Mouse (Mus musculus): ENCODE data around the gene Taf6.
"Not testable (repeated sequence)": the region's sequence is repeated elsewhere in the genome, so short reads cannot be mapped to it uniquely, and the experiment has no call there.

Gene Taf6

DNA sequence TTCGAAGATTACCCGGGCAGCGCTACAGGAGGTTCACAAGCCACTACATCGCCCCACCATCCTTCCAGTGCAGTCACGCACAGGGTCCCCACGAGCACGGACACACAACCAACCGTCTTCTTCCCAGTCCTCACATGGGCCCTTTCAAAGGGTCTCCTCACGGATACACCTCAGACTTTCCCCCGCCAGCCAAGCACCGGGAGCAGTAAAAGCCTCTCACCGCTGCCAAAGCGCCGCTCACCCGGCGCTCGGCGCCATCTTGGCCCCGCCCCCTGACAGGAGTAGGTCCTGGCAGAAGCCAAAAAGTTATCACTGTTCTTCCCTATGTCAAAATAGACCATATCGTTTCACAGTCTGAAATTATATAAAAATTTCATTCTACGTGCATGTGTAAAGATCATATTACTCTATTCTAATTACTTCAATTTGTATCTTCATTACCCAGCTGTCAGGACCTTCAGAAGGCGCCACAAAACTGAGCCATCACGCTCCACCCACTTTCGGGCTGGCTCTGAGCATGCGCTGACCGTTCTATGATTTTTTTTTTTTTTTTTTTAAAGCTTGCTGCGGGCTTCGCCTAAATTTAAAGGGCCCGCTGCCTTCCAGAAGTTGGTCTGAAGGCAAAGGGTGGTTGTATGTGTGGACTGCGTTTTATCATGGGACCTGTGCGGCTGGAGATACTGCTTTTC, at the start of gene Taf6, which contains the start of gene Cnpy4:
Gene Taf6, minus strand, starts transcription at position 502 of the 689 bp plus-strand sequence.
Gene Cnpy4, plus strand, starts transcription at position 536 of the 689 bp plus-strand sequence.
- in situ Hi-C loops (cut with MseI, MboI): no loop called here

DNA sequence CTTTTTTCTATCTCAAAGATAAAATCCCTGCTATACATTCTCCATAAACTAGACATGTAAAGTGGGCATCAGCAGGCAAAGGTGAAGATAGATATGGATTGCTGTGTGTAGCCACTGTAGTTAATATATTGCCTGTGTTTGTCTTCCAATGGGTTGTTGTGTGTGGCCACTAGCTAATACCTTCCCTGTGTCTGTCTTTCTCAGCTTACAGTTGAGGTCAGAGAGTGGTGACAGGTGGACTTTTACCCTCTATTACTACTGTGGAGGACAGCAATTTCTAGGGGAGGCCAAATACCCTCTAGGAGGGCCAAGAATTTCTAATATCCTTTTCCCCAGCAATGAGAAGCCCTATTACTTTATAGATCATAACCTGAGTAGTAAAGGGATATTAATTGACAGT, 47.0 kb upstream of the Taf6 start:
- in situ Hi-C loops (cut with MseI, MboI): no loop called here

- in situ Hi-C loops (cut with MseI, MboI): no loop called here
These were observed 46.5 kb upstream of the Taf6 start for GRCm38 (mm10) chr5:138233778-138234177.

GRCm38 (mm10) chr5:138229511-138229910, 42.3 kb upstream of the Taf6 start:
- in situ Hi-C loops (cut with MseI, MboI): no loop called here

- in situ Hi-C loops (cut with MseI, MboI): no loop called here
These were observed 40.8 kb upstream of the Taf6 start for GRCm38 (mm10) chr5:138228026-138228425.

DNA sequence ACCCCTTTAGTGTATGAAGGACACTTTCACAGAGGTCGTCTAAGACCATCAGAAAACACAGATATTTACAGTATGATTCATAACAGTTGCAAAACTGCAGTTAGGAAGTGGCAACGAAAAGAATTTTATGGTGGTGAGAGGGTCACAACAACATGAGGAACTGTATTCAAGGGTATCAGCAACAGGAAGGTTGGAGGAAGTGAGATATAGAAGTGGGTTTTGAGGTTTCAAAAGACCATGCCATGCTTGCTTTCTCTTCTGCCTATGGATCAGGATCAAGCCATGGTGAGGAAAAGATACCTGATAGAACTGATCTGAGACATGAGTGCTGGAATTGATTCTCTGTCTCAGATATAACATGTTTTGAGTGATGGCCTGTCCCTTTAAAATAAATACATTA, 40.1 kb upstream of the Taf6 start:
- in situ Hi-C loops (cut with MseI, MboI): no loop called here

DNA sequence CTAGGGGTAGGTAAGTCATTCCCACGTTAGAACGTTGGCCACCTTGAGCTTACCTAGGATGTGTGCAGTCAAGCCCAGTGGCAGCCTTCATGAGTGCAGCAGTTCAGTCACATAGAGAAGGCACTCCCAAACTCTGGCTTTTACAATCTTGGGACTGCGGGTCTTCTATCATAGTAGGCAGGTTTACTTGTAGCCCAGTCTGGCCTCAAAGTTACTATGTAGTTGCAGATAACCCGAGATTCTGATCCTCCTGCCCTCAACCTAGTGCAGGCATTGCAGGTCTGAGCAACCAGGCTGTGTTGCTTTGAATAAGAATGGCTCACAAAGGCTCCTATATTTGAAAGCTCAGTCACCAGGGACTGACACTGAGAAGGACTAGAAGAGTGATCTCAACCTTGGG, 39.2 kb upstream of the Taf6 start:
- in situ Hi-C loops (cut with MseI, MboI): no loop called here

GRCm38 (mm10) chr5:138225700-138226099, 38.4 kb upstream of the Taf6 start, which contains the start of gene Nxpe5:
Gene Nxpe5 (plus strand): TSS chr5:138225898.
- in situ Hi-C loops (cut with MseI, MboI): no loop called here

DNA sequence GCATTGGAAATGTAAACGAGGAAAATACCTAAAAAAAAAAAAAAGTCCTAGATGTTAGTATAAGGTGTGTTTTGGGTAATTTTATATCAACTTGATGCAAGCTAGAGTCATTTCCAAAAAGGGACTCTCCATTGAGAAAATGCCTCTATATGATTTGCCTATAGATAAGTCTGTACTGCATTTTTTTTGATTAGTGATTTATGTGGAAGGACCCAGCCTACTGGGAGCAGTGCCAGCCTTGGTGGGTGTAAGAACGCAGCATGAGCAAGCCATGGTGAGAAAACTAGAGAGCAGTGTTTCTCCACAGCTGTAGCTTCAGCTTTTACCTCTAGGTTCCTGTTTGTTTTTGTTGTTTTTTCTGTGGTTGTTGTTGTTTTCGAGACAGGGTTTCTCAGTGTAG, 36.0 kb upstream of the Taf6 start:
- in situ Hi-C loops (cut with MseI, MboI): no loop called here

DNA sequence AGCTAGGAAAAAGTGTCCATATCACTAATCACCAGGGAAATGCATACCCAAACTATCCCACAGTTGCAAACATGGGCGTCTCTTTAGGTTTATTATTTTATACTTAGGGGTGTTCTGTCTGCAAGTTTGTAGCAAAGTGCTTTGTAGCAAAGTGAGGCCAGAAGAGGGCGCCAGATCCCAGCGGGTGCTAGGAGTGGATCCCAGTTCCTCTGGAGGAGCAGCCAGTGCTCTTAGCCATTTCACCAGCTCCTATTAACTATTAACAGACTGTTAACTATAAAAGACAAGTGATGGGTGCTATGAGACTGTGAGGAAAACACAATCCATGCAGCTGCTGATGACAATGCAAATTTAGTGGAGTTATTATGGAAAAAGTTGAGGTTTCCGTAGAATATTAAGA, 34.9 kb upstream of the Taf6 start:
- in situ Hi-C loops (cut with MseI, MboI): no loop called here

DNA sequence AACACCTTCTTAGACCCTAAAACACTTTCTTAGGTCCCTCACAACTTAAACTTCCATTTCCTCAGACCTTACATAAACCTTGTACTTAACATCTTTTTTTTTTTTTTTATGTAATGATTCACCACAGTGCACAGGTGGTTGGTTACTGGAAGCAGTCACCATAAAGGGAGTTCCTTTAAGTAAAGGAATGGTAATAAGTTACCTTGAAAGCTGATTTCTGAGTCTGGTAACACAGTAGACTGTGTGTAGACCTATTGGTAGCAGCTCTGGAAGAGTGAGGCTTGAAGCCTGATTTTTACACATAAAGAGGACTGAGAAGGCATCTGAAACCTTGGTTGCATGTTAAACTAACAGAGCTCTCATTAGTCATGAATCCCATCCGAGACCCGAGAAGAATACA, 32.6 kb upstream of the Taf6 start:
- in situ Hi-C loops (cut with MseI, MboI): no loop called here

DNA sequence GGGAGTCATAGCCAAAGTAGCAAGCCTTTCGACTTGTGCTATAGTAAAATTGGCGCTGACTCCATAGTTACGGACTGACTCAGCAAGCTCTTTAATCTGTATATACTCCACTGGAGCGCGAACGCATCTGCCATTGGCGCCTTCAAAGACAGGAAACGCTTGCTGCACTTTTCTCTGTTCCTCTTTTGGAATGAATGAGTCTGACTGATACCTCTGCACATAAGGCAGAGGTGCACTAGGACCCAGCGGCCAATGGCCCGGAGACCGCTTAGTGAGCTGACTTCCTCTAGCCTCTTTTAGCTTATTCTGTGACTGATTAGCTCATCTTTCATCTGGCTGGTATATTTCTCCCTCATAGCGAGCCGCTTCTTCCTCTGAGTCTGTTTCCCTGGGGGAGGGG, 29.4 kb upstream of the Taf6 start:
- in situ Hi-C loops (cut with MseI, MboI): not testable (repeated sequence)

GRCm38 (mm10) chr5:138207873-138208272, 20.6 kb upstream of the Taf6 start:
- in situ Hi-C loops (cut with MseI, MboI): loop anchor here (5.0 kb wide), 1 partner anchor 44 kb away; no protein-coding TSS in a partner anchor

GRCm38 (mm10) chr5:138207253-138207652, 20.0 kb upstream of the Taf6 start:
- in situ Hi-C loops (cut with MseI, MboI): loop anchor here (5.0 kb wide), 1 partner anchor 45 kb away; no protein-coding TSS in a partner anchor

DNA sequence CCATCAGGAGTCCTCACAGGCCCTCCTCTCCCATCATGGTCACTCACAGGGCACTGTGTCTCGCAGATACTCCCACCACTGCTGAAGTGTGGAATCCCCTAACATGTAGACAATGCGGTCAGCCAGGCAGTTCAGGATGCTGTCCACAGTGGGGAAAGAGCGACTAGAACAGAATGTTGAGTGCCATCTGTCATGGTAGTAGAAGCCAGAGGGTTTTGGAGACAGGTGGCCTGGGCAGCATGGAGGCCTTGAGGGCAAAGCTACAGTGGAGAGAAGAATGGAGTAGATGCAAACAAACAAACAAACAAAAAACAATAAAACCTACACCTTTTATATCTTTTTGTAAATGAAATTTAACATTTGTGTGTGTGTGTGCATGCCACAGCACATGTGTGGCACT, 14.8 kb upstream of the Taf6 start:
- in situ Hi-C loops (cut with MseI, MboI): no loop called here

- in situ Hi-C loops (cut with MseI, MboI): no loop called here
These were observed 12.3 kb upstream of the Taf6 start for GRCm38 (mm10) chr5:138199576-138199975.

DNA sequence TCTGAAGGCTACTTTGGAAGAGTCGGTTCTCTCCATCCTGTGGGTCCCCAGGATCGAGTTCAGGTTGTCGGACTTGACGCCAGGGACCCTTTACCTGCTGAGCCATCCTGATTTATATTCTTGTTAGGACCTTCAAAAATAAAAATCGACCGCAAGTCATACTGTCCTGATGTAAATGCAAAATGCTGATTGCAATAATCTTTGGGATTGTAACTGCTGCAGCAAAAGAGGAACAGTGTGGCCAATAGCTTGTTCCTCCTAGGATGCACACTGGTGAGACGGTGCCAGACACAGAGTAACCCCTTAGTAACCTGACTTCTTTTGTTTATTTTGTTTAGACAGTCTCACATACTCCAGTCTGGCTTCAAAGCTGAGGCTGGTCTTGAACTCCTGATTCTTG, 8.2 kb upstream of the Taf6 start:
- in situ Hi-C loops (cut with MseI, MboI): no loop called here

DNA sequence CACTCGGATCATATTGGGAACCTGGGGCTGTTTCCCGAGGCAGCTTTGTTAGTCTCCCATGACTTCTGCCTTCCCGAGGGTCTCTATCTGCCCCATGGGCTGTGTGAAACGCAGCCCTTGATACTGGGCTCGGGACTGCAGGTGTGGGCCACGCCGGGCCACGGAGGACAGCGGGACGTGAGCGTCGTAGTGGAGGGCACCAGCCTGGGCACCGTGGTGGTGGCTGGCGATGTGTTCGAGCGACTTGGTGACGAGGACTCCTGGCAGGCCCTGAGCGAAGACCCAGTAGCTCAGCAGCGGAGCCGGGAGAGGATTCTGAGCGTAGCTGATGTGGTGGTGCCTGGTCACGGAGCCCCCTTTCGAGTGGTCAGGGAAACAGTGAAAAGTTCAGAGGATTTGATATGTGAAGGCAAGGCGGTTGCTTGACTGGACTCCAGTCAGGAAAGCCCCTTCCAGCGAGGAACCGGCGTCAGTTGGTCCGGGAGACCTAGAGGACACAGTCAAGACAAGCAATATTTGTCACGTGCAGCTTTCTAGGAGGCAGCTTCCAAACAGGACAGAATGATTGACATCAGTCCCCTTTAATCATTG, 7.6 kb upstream of the Taf6 start:
- in situ Hi-C loops (cut with MseI, MboI): no loop called here

DNA sequence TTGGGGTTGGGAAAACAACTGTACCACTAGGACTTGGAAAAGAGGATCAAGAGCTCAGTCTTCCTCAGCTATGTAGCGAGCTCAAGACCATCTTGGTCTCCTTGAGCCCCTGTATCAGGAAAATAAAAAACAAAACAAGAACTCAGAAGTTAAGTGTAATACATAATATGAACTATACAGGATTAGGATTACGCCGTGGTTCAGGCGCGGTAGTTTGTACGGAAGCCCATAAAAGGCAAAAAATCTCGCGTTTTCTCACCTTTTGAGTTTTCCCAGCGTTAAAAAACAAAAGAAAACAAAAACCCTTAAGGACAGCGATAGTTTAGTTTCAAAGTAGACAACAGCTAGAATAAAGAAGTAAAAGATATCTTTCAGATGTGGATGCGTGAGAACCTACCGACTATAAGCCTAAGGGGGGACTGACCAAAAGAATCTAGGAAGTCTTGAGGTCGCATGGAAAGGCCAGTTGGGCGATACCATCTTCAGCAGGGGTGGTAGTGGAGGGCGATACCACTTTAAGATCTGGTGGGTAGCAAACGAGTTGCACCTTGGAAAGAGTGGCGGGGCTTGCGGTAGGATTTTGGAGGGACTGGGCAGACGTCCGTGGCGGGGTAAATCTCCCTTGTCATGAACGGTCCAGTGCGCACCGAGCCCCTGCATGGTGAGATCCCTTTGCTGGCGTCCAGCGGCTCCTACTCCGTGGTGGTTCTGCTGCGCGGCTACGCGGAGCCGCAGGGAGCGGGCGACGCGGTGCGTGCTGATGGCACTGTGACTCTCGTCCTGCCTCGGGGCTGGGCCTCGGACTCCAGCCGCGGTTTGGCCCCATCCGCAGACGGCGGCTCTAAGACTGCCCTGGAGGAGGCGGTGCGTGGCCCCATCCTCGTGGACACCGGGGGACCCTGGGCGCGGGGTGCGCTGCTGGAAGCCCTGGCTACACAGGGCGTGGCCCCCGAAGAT, 6.8 kb upstream of the Taf6 start, which contains the start of gene Mblac1:
Gene Mblac1, plus strand, starts transcription at position 544 of the 957 bp plus-strand sequence.
- in situ Hi-C loops (cut with MseI, MboI): no loop called here

GRCm38 (mm10) chr5:138187661-138188306, 533 bp upstream of the Taf6 start:
- in situ Hi-C loops (cut with MseI, MboI): no loop called here

- in situ Hi-C loops (cut with MseI, MboI): no loop called here
These were observed 14.0 kb downstream of the Taf6 start for GRCm38 (mm10) chr5:138173217-138173616.
